10 mouse cellular contexts compared by ENCODE assay signal in genomic region chr15:11741598-11742345, GRCm38 (mm10).
DNase-seq lines count a peak whose midpoint lies in the region; ATAC-seq and TF ChIP-seq lines count a peak whose summit lies in the region.
"Had no signal": no experiment of that assay in that cellular context is flagged by ENCODE, and none has a peak within 500 bp of the region (broad histone marks: within the 10 kb centered on the region; RNA-seq: fewer than 3 reads in every experiment).

No protein-coding gene starts in this region.

- TF ChIP-seq EP300 in heart, postnatal 0 days (IDR thresholded peaks at IDR 0.05; ENCODE audit: low read depth) = no peak

- no peak for TF ChIP-seq POLR2A in kidney, adult 2 months (IDR thresholded peaks at IDR 0.05; ENCODE audit: low read depth, low read length)

- intact Hi-C loops in heart, postnatal 36 days (cut with DNase I) = no loop called here
- intact Hi-C loops in gastrocnemius, postnatal 14 days (cut with DNase I; ENCODE audit: low total_unique reads) = no loop called here

- peak overlapping the region; percentile 52 for H3K4me2 ChIP-seq in heart, postnatal 0 days (ENCODE audit: low read depth, low read length)
- peak overlapping the region; percentile 40 for H3K4me2 ChIP-seq in midbrain, embryonic 13.5 days (replicated peaks)

- TF ChIP-seq CTCF in heart, postnatal 0 days (IDR thresholded peaks at IDR 0.05; ENCODE audit: low read depth) = no peak
- no peak for TF ChIP-seq CTCF in kidney, adult 2 months (conservative IDR thresholded peaks at IDR 0.05; ENCODE audit: insufficient read depth, insufficient read length, low read depth, low read length)

- no peaks in the 10 kb centered on the region for H3K27me3 ChIP-seq in heart, postnatal 0 days (ENCODE audit: control insufficient read depth, insufficient read depth, low read length)
- no peaks in the 10 kb centered on the region for H3K27me3 ChIP-seq in midbrain, embryonic 13.5 days
- no peaks in the 10 kb centered on the region for H3K27me3 ChIP-seq in kidney, adult 2 months (replicated peaks; ENCODE audit: control insufficient read depth, insufficient read depth, low read length)

- no peak for ATAC-seq in heart, postnatal 0 days (ENCODE audit: insufficient read depth, low read depth)
- peak; percentile 74 for ATAC-seq in midbrain, embryonic 13.5 days

- no peak for DNase-seq in heart, postnatal 0 days (ENCODE audit: low spot score)
- DNase-seq in heart, postnatal 36 days = no peak
- DNase-seq in embryo, embryonic 9.5 days (ENCODE audit: extremely low spot score) = peak; percentile 31
- peak; percentile 35 for DNase-seq in forelimb bud, embryonic 11.5 days (ENCODE audit: low read depth, low spot score)
- DNase-seq in cerebellum, adult 11 months = no peak
- DNase-seq in gastrocnemius, postnatal 14 days = no peak
- no peak for DNase-seq in kidney, adult 2 months
- DNase-seq: adrenal gland, postnatal 14 days; kidney, postnatal 36 days had no signal

- no peaks in the 10 kb centered on the region for H3K36me3 ChIP-seq in heart, postnatal 0 days (replicated peaks; ENCODE audit: control insufficient read depth, insufficient read depth, low read length)
- H3K36me3 ChIP-seq in midbrain, embryonic 13.5 days = no peaks in the 10 kb centered on the region
- no peaks in the 10 kb centered on the region for H3K36me3 ChIP-seq in kidney, adult 2 months (ENCODE audit: control insufficient read depth, insufficient read depth, low read length)

- 0 out of 2 replicates have a peak overlapping the region, but pooled peaks have one; percentile 26 for H3K9ac ChIP-seq in heart, postnatal 0 days (replicated peaks; ENCODE audit: low read depth, low read length)
- no peak overlapping the region for H3K9ac ChIP-seq in midbrain, embryonic 13.5 days (replicated peaks)

- WGBS in heart, postnatal 0 days = 30% methylated on average over 18 of the region's 18 CpGs
- WGBS in midbrain, embryonic 13.5 days = 37% methylated on average over 18 of the region's 18 CpGs
- 47% methylated on average over 18 of the region's 18 CpGs for WGBS in kidney, adult 2 months

- peak overlapping the region; percentile 19 for H3K4me3 ChIP-seq in heart, postnatal 0 days (ENCODE audit: low read depth, low read length)
- H3K4me3 ChIP-seq in midbrain, embryonic 13.5 days (replicated peaks) = peak overlapping the region; percentile 10; the same call in 1 of the 2 replicates
- H3K4me3 ChIP-seq in kidney, adult 2 months (ENCODE audit: insufficient read depth, low read depth, low read length) = no peak overlapping the region

- H3K27ac ChIP-seq in heart, postnatal 0 days (ENCODE audit: low read depth) = no peak overlapping the region
- H3K27ac ChIP-seq in midbrain, embryonic 13.5 days = no peak overlapping the region
- H3K27ac ChIP-seq in kidney, adult 2 months (ENCODE audit: insufficient read depth, low read depth, low read length) = no peak overlapping the region

- peaks cover 8% of the 10 kb centered on the region; the same call in 1 of the 2 replicates for H3K4me1 ChIP-seq in heart, postnatal 0 days (ENCODE audit: control insufficient read depth, insufficient read depth)
- H3K4me1 ChIP-seq in midbrain, embryonic 13.5 days (replicated peaks) = peaks cover 17% of the 10 kb centered on the region
- no peaks in the 10 kb centered on the region for H3K4me1 ChIP-seq in kidney, adult 2 months (ENCODE audit: control insufficient read depth, insufficient read depth, low read length)

- no peaks in the 10 kb centered on the region for H3K9me3 ChIP-seq in heart, postnatal 0 days (replicated peaks; ENCODE audit: control insufficient read depth, low read length)
- H3K9me3 ChIP-seq in midbrain, embryonic 13.5 days = no peaks in the 10 kb centered on the region

Comparison
In these comparisons a context has a peak if more than half of its experiments do, and no peak if none do; other contexts are left out.
1. DNase-seq: peak in embryo, embryonic 9.5 days (single experiment) and forelimb bud, embryonic 11.5 days (single experiment); none in heart, postnatal 0 days (single experiment), heart, postnatal 36 days (0 of 2), cerebellum, adult 11 months (single experiment), gastrocnemius, postnatal 14 days (single experiment) and kidney, adult 2 months (single experiment).